Comparison of ENCODE assay signal across 19 mouse cellular contexts in the genomic region with DNA sequence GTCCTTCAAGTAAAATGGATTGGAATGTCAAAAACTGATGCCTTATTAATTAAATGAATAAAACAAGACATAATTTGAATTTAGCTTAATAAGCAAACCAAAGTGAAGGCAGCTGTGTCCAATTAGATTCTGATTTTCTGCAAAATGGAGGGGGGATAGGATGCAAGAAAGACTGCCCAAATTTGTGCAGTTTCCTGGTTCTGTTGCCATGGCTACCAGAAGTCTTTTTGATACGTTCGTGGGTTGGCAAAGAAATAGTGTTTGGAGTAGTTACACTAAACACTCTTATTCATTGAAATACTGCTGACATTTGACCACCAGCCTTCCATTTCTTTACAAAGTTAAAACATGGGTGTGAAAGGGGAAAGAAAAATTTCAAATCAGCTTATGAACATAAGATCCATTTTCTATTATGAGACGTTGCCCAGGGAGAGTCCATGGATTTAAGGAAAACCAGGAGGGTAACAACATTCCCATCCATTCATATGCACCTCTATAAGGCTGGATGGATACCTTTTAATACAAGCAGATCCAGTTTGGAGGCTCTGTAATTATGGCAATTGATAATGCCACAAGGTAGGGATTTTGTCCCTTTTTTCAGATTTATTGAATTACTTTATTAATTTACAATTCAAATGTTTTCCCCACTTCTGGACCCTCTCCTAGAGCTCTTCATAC.
DNase-seq lines count a peak whose midpoint lies in the region; ATAC-seq lines count a peak whose summit lies in the region.
"Had no signal": no experiment of that assay in that cellular context is flagged by ENCODE, and none has a peak within 500 bp of the region (broad histone marks: within the 10 kb centered on the region; RNA-seq: fewer than 3 reads in every experiment).

No protein-coding gene starts in this region.

- H3K4me3 ChIP-seq in embryonic facial prominence, embryonic 11.5 days (ENCODE audit: low read depth, low read length) = no peak overlapping the region
- no peak overlapping the region for H3K4me3 ChIP-seq in embryonic facial prominence, embryonic 10.5 days
- H3K4me3 ChIP-seq in midbrain, embryonic 16.5 days (ENCODE audit: low read depth, low read length) = no peak overlapping the region
- H3K4me3 ChIP-seq in midbrain, embryonic 11.5 days (ENCODE audit: low read depth, low read length) = no peak overlapping the region
- H3K4me3 ChIP-seq: embryonic facial prominence, embryonic 13.5 days; heart, adult 2 months; limb, embryonic 13.5 days; liver, embryonic 15.5 days; megakaryocyte, embryonic 14.5 days; myocyte had no signal

- 50% methylated on average over 3 of the region's 3 CpGs for WGBS in embryonic facial prominence, embryonic 11.5 days
- WGBS in embryonic facial prominence, embryonic 10.5 days = 68% methylated on average over 3 of the region's 3 CpGs
- 14% methylated on average over 3 of the region's 3 CpGs for WGBS in midbrain, embryonic 16.5 days
- WGBS in midbrain, embryonic 11.5 days = 40% methylated on average over 3 of the region's 3 CpGs

- H3K9ac ChIP-seq in embryonic facial prominence, embryonic 11.5 days (replicated peaks; ENCODE audit: low read length) = no peak overlapping the region
- no peak overlapping the region for H3K9ac ChIP-seq in midbrain, embryonic 16.5 days (ENCODE audit: low read depth, low read length)
- H3K9ac ChIP-seq in midbrain, embryonic 11.5 days (ENCODE audit: low read length) = no peak overlapping the region
- H3K9ac ChIP-seq: embryonic facial prominence, embryonic 13.5 days; limb, embryonic 13.5 days; liver, embryonic 15.5 days had no signal

- DNase-seq in embryonic facial prominence, embryonic 11.5 days (ENCODE audit: low spot score) = peak; percentile 38
- no peak for DNase-seq in embryonic facial prominence, embryonic 10.5 days (ENCODE audit: low spot score)
- peak; percentile 19 for DNase-seq in layer of hippocampus, adult 11-12 months (ENCODE audit: low spot score)
- no peak for DNase-seq in layer of hippocampus, postnatal 36 days
- DNase-seq in midbrain, embryonic 11.5 days (ENCODE audit: low spot score, missing footprints) = no peak
- DNase-seq in telencephalon, adult 2 months (ENCODE audit: low read depth, low spot score) = peak; percentile 38
- DNase-seq: cerebellum, adult 11 months; cerebellum, postnatal 36 days; heart, adult 2 months; kidney, adult 2 months; kidney, postnatal 14 days; lung, postnatal 10 days had no signal

- ATAC-seq in embryonic facial prominence, embryonic 11.5 days (replicated peaks; ENCODE audit: insufficient number of reproducible peaks, low FRiP score, low TSS enrichment, low read depth) = no peak
- peak; percentile 76 for ATAC-seq in midbrain, embryonic 16.5 days
- ATAC-seq in midbrain, embryonic 11.5 days (ENCODE audit: low FRiP score) = no peak
- ATAC-seq in granulocyte monocyte progenitor cell, adult 5-6 weeks (replicated peaks; ENCODE audit: poor library complexity, severe bottlenecking) = no peak

- H3K4me2 ChIP-seq in embryonic facial prominence, embryonic 11.5 days (ENCODE audit: low read depth, low read length) = no peak overlapping the region
- no peak overlapping the region for H3K4me2 ChIP-seq in midbrain, embryonic 16.5 days (ENCODE audit: low read length)
- no peak overlapping the region for H3K4me2 ChIP-seq in midbrain, embryonic 11.5 days
- H3K4me2 ChIP-seq: embryonic facial prominence, embryonic 13.5 days; limb, embryonic 13.5 days; liver, embryonic 15.5 days had no signal

- H3K9me3 ChIP-seq in embryonic facial prominence, embryonic 11.5 days (replicated peaks; ENCODE audit: control insufficient read depth, low read length) = no peaks in the 10 kb centered on the region
- no peaks in the 10 kb centered on the region for H3K9me3 ChIP-seq in embryonic facial prominence, embryonic 10.5 days
- H3K9me3 ChIP-seq in midbrain, embryonic 16.5 days (replicated peaks; ENCODE audit: control insufficient read depth, low read length, poor library complexity, severe bottlenecking) = no peaks in the 10 kb centered on the region
- no peaks in the 10 kb centered on the region for H3K9me3 ChIP-seq in midbrain, embryonic 11.5 days (ENCODE audit: control insufficient read depth, low read length)
- H3K9me3 ChIP-seq: embryonic facial prominence, embryonic 13.5 days; limb, embryonic 13.5 days; liver, embryonic 15.5 days had no signal

- H3K4me1 ChIP-seq in embryonic facial prominence, embryonic 11.5 days (ENCODE audit: control insufficient read depth, insufficient read depth, low read length) = no peaks in the 10 kb centered on the region
- no peaks in the 10 kb centered on the region for H3K4me1 ChIP-seq in embryonic facial prominence, embryonic 10.5 days
- peaks cover 5% of the 10 kb centered on the region; the same call in 1 of the 2 replicates for H3K4me1 ChIP-seq in midbrain, embryonic 16.5 days (ENCODE audit: control insufficient read depth, insufficient read depth, low read length)
- H3K4me1 ChIP-seq in midbrain, embryonic 11.5 days (ENCODE audit: control insufficient read depth, insufficient read depth, low read length) = no peaks in the 10 kb centered on the region
- H3K4me1 ChIP-seq: embryonic facial prominence, embryonic 13.5 days; limb, embryonic 13.5 days; liver, embryonic 15.5 days; megakaryocyte, embryonic 14.5 days had no signal

- no peak overlapping the region for H3K27ac ChIP-seq in embryonic facial prominence, embryonic 11.5 days (replicated peaks; ENCODE audit: low read depth, low read length)
- H3K27ac ChIP-seq in embryonic facial prominence, embryonic 10.5 days (replicated peaks) = no peak overlapping the region
- H3K27ac ChIP-seq in midbrain, embryonic 16.5 days (ENCODE audit: low read length) = 0 out of 2 replicates have a peak overlapping the region, but pooled peaks have one; percentile 10
- no peak overlapping the region for H3K27ac ChIP-seq in midbrain, embryonic 11.5 days (ENCODE audit: low read depth, low read length)
- H3K27ac ChIP-seq: embryonic facial prominence, embryonic 13.5 days; heart, adult 2 months; limb, embryonic 13.5 days; liver, embryonic 15.5 days had no signal

- no peaks in the 10 kb centered on the region for H3K27me3 ChIP-seq in embryonic facial prominence, embryonic 11.5 days (ENCODE audit: control insufficient read depth, insufficient read depth, low read length)
- H3K27me3 ChIP-seq in embryonic facial prominence, embryonic 10.5 days (replicated peaks; ENCODE audit: low read depth, poor library complexity, severe bottlenecking) = no peaks in the 10 kb centered on the region
- H3K27me3 ChIP-seq in midbrain, embryonic 16.5 days (ENCODE audit: control insufficient read depth, insufficient read depth, low read depth, low read length) = no peaks in the 10 kb centered on the region
- no peaks in the 10 kb centered on the region for H3K27me3 ChIP-seq in midbrain, embryonic 11.5 days (ENCODE audit: control insufficient read depth, insufficient read depth, low read length)
- H3K27me3 ChIP-seq: embryonic facial prominence, embryonic 13.5 days; limb, embryonic 13.5 days; liver, embryonic 15.5 days; megakaryocyte, embryonic 14.5 days had no signal

- no peaks in the 10 kb centered on the region for H3K36me3 ChIP-seq in embryonic facial prominence, embryonic 11.5 days (replicated peaks; ENCODE audit: control insufficient read depth, insufficient read depth, low read depth, low read length)
- no peaks in the 10 kb centered on the region for H3K36me3 ChIP-seq in embryonic facial prominence, embryonic 10.5 days (replicated peaks)
- H3K36me3 ChIP-seq in midbrain, embryonic 16.5 days (ENCODE audit: control insufficient read depth, insufficient read depth, low read length) = no peaks in the 10 kb centered on the region
- no peaks in the 10 kb centered on the region for H3K36me3 ChIP-seq in midbrain, embryonic 11.5 days (ENCODE audit: control insufficient read depth, insufficient read depth, low read length)
- H3K36me3 ChIP-seq: embryonic facial prominence, embryonic 13.5 days; limb, embryonic 13.5 days; liver, embryonic 15.5 days had no signal

Comparison
In these comparisons a context has a peak if more than half of its experiments do, and no peak if none do; other contexts are left out.
1. DNase-seq: peak in embryonic facial prominence, embryonic 11.5 days (single experiment), layer of hippocampus, adult 11-12 months (single experiment) and telencephalon, adult 2 months (single experiment); none in embryonic facial prominence, embryonic 10.5 days (single experiment), layer of hippocampus, postnatal 36 days (0 of 2) and midbrain, embryonic 11.5 days (single experiment).